Mouse (Mus musculus) lung, embryonic 15.5 days (tissue): ENCODE measurements at regions not wholly inside any gene's neighbourhood (a gene's known extent, or its start where the extent isn't known, plus 50 kb on each side); places are given as distances from the start of the nearest gene placed in this dataset.

Source experiments
- ATAC-seq: fragments of 200-750 bp; cut with Nextera tagmentation; 2 replicates; pipeline ENCODE4 v1.8.0; 2017; ENCODE audit warnings: moderate number of reproducible peaks, borderline replicate concordance; ENCODE audit not compliant: low FRiP score, low TSS enrichment; ENCODE audit errors: extremely low read depth
- H3K27ac ChIP-seq: fragments of 300-500 bp; sonication (generic); 2 replicates; pipeline ENCODE4 v1.5.1; 2015; ENCODE audit warnings: moderate library complexity, mild to moderate bottlenecking, inconsistent platforms
- H3K27me3 ChIP-seq: fragments of 300-500 bp; sonication (generic); 2 replicates; pipeline ENCODE4 v1.6.1; 2015; ENCODE audit warnings: inconsistent platforms
- H3K36me3 ChIP-seq: fragments of 300-500 bp; sonication (generic); 2 replicates; pipeline ENCODE4 v1.6.1; 2015; ENCODE audit warnings: inconsistent platforms
- H3K4me1 ChIP-seq: fragments of 300-500 bp; sonication (generic); 2 replicates; pipeline ENCODE4 v1.6.1; 2015; ENCODE audit warnings: inconsistent platforms
- H3K4me2 ChIP-seq: fragments of 300-500 bp; sonication (generic); 2 replicates; pipeline ENCODE4 v1.6.1; 2015; ENCODE audit warnings: inconsistent platforms, mild to moderate bottlenecking, moderate library complexity
- H3K4me3 ChIP-seq: fragments of 300-500 bp; sonication (generic); 2 replicates; pipeline ENCODE4 v1.5.1; 2015; ENCODE audit warnings: mild to moderate bottlenecking, inconsistent platforms
- H3K9ac ChIP-seq: fragments of 300-500 bp; sonication (generic); 2 replicates; pipeline ENCODE4 v1.6.1; 2015; ENCODE audit warnings: inconsistent platforms
- H3K9me3 ChIP-seq: fragments of 300-500 bp; sonication (generic); 2 replicates; pipeline ENCODE4 v1.6.1; 2016; ENCODE audit warnings: inconsistent platforms
- WGBS: fragments of 180-500 bp; shearing (Covaris S2); methylation state at CpG from one replicate; pipeline ENCODE4 v1.1.7; 2015; 5-methylcytosine and 5-hydroxymethylcytosine counted together

DNA sequence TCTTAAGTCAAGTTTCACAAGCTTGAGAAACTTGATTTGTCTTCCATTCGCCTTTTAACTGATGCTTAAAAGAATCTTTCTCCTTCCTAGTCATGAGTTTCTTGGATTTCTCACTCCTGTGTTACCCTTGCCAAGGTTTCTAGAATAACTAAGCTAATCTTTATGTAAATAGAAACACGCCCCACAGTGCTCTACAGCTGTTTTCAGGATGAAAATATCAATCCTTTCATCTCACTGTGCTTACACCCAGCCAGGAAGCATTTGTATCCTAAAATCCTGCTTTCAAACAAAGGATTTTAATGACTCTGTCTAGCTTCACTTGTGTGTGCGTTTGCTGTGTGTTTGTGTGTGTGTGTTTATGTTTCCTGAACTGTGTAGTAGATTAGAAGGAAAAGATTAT, 119.5 kb upstream of the Hcn1 start:
- H3K4me3 ChIP-seq = no peak overlapping the region
- H3K27ac ChIP-seq = no peak overlapping the region
- no peaks in the 10 kb centered on the region for H3K9me3 ChIP-seq
- no peak overlapping the region for H3K4me2 ChIP-seq
- no peak for ATAC-seq
- H3K36me3 ChIP-seq = no peaks in the 10 kb centered on the region
- no peak overlapping the region for H3K9ac ChIP-seq
- 24% methylated on average over 3 of the region's 3 CpGs for whole genome bisulfite sequencing
- H3K4me1 ChIP-seq = no peaks in the 10 kb centered on the region
- H3K27me3 ChIP-seq = no peaks in the 10 kb centered on the region

DNA sequence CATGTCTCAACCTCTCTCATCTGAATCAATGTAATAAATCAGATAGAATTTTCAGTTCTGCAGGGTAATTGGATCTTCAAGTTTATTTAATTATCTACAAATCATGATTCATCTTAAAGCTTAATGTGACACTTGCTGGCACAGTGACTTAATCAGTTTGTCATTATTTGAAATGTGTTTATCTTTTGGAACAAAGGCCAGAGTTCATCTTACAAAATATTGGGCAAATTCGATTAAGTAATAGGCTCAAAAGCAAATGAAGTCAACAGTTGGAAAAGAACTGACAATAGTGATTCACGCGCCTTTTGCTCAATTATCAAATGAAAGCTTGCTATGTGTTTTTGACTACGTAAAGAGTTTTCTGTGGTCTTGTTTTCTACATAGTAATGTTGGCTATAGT, 93.4 kb upstream of the Hcn1 start:
- Histone ChIP-seq H3K4me1 (no peaks in the 10 kb centered on the region), H3K9ac (no peak overlapping the region), H3K9me3 (no peaks in the 10 kb centered on the region), H3K4me3 (no peak overlapping the region), H3K36me3 (no peaks in the 10 kb centered on the region), H3K27me3 (no peaks in the 10 kb centered on the region), H3K4me2 (no peak overlapping the region), H3K27ac (no peak overlapping the region)
- no peak for ATAC-seq
- 74% methylated on average over 4 of the region's 4 CpGs for whole genome bisulfite sequencing

DNA sequence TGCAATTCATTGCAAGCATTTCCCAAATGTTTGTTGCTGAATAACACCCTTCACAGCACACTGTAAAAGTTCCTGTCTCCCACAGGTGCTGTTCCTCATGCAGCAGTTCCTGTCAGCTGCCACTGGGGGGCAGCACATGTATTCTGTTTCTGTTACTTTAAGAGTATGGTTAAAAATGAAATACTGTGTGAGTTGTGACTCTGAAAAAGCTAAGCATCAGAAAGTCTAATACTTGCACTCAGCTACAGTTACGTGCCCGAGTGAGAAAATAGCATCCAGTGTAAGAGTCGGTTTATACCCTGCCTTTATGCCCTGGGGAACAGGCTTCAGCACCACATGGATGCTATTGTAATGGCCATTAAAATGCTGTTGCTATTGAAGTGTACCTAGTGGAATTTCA, 52.0 kb upstream of the Hcn1 start:
- WGBS = 34% methylated on average over 3 of the region's 3 CpGs
- no peak for ATAC-seq

More for the DNA sequence above, 52.0 kb upstream of the Hcn1 start:
- H3K27ac ChIP-seq = no peak overlapping the region
- no peak overlapping the region for H3K4me3 ChIP-seq
- no peaks in the 10 kb centered on the region for H3K4me1 ChIP-seq
- no peaks in the 10 kb centered on the region for H3K9me3 ChIP-seq
- no peaks in the 10 kb centered on the region for H3K27me3 ChIP-seq
- no peak overlapping the region for H3K9ac ChIP-seq
- no peak overlapping the region for H3K4me2 ChIP-seq
- no peaks in the 10 kb centered on the region for H3K36me3 ChIP-seq
